Mouse (Mus musculus) ES-Bruce4 (cell line): ENCODE results near the gene St6galnac3.

Experiments used
- CTCF ChIP-seq: IDR thresholded peaks from one replicate; pipeline ENCODE4 v1.8.1; 2011; ENCODE audit warnings: low read depth, low read length
- EP300 ChIP-seq: IDR thresholded peaks from 2 replicates; pipeline ENCODE4 v1.6.1; 2011; ENCODE audit warnings: low read depth, low read length; ENCODE audit not compliant: insufficient read depth
- POLR2A ChIP-seq: IDR thresholded peaks from one replicate; pipeline ENCODE4 v1.8.1; 2011; ENCODE audit warnings: low read length; ENCODE audit not compliant: insufficient read depth

DNA sequence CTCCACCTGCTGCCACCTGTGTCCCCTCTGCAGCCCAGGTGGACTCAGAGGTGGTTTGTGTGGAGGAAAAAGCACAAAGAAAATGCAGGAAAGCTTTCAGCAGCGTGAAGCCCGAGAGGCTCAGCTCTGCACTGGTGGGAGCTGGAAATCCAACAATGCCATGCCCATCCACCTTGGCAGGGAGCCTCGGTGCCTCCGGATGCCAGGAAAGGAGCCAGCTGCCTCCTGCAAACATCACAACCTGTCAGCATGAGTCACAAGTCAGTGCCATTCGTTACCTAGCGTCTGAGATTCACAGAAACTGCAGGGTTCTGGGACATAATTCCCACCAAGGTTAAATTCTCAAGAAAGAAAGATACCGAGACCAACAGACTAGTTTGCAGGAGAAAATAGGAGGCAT lies 63.0 kb downstream of the St6galnac3 start:
- TF ChIP-seq CTCF (no peak), POLR2A (no peak), EP300 (no peak)
